Mouse (Mus musculus): ENCODE results near the gene Sdcbp2. TPM values are rescaled to one million over a fixed set of nuclear protein-coding genes. Genes with fewer than 3 reads are reported as not detected.
A peak's percentile ranks its signal among the peaks of the same experiment; 100 is the strongest.

Gene Sdcbp2
- polyA plus RNA-seq, 1 experiment from 2014 or later: 2.0 TPM

GRCm38 (mm10) chr2:151542323-151543062 is 29.9 kb upstream of the Sdcbp2 start, which contains the start of gene Fkbp1a:
Gene Fkbp1a (plus strand): TSS chr2:151542483.
- peak within 1 kb of the TSS; percentile 73 for H3K4me2 ChIP-seq
- no peaks in the 10 kb centered on the region for H3K9me3 ChIP-seq (replicated peaks)
- H3K36me3 ChIP-seq: peaks cover 24% of the 10 kb centered on the region
- peak; percentile 94 for ATAC-seq (replicated peaks; ENCODE audit: insufficient number of reproducible peaks, insufficient read depth, low FRiP score, low read depth)
- under 1% methylated on average over 82 of the region's 93 CpGs for WGBS
- H3K4me1 ChIP-seq (replicated peaks): peaks cover 40% of the 10 kb centered on the region
- no peaks in the 10 kb centered on the region for H3K27me3 ChIP-seq
- peak within 1 kb of the TSS; percentile 91 for H3K27ac ChIP-seq
- peak within 1 kb of the TSS; percentile 81 for H3K9ac ChIP-seq
- peak within 1 kb of the TSS; percentile 77 for H3K4me3 ChIP-seq

- H3K9me3 ChIP-seq (replicated peaks): no peaks in the 10 kb centered on the region
- H3K36me3 ChIP-seq: peaks cover 31% of the 10 kb centered on the region
- peak overlapping the region; percentile 77 for H3K4me3 ChIP-seq
- peak; percentile 27; the same call in 1 of the 2 replicates for ATAC-seq (replicated peaks; ENCODE audit: insufficient number of reproducible peaks, insufficient read depth, low FRiP score, low read depth)
- no peaks in the 10 kb centered on the region for H3K27me3 ChIP-seq
- WGBS: under 1% methylated on average over 21 of the region's 21 CpGs
- H3K4me2 ChIP-seq: peak overlapping the region; percentile 73
- peak overlapping the region; percentile 91 for H3K27ac ChIP-seq
- H3K9ac ChIP-seq: peak overlapping the region; percentile 81
- H3K4me1 ChIP-seq (replicated peaks): peaks cover 45% of the 10 kb centered on the region
Measured at GRCm38 (mm10) chr2:151543063-151543895, 29.1 kb upstream of the Sdcbp2 start.

GRCm38 (mm10) chr2:151544673-151545072 is 27.7 kb upstream of the Sdcbp2 start:
- H3K4me2 ChIP-seq: peak overlapping the region; percentile 73
- no peaks in the 10 kb centered on the region for H3K9me3 ChIP-seq (replicated peaks)
- H3K4me3 ChIP-seq: peak overlapping the region; percentile 77
- H3K27me3 ChIP-seq: no peaks in the 10 kb centered on the region
- H3K27ac ChIP-seq: peak overlapping the region; percentile 91; the same call in 1 of the 2 replicates
- 35% methylated on average over 6 of the region's 6 CpGs for WGBS
- peaks cover 38% of the 10 kb centered on the region for H3K36me3 ChIP-seq
- ATAC-seq (replicated peaks; ENCODE audit: insufficient number of reproducible peaks, insufficient read depth, low FRiP score, low read depth): no peak
- no peak overlapping the region for H3K9ac ChIP-seq
- H3K4me1 ChIP-seq (replicated peaks): peaks cover 57% of the 10 kb centered on the region

GRCm38 (mm10) chr2:151546571-151546970 is 25.9 kb upstream of the Sdcbp2 start:
- Histone ChIP-seq H3K4me1 (replicated peaks) (peaks cover 69% of the 10 kb centered on the region), H3K4me2 (0 out of 2 replicates have a peak overlapping the region, but pooled peaks have one; percentile 73), H3K36me3 (peaks cover 42% of the 10 kb centered on the region), H3K4me3 (no peak overlapping the region), H3K27me3 (no peaks in the 10 kb centered on the region), H3K9ac (no peak overlapping the region), H3K27ac (no peak overlapping the region), H3K9me3 (replicated peaks) (no peaks in the 10 kb centered on the region)
- WGBS: 78% methylated on average over 4 of the region's 4 CpGs
- no peak for ATAC-seq (replicated peaks; ENCODE audit: insufficient number of reproducible peaks, insufficient read depth, low FRiP score, low read depth)

GRCm38 (mm10) chr2:151549615-151550121 is 22.8 kb upstream of the Sdcbp2 start:
- 68% methylated on average over 3 of the region's 3 CpGs for WGBS
- Histone ChIP-seq H3K4me1 (replicated peaks) (peaks cover 53% of the 10 kb centered on the region), H3K9me3 (replicated peaks) (no peaks in the 10 kb centered on the region), H3K27ac (no peak overlapping the region), H3K36me3 (peaks cover 64% of the 10 kb centered on the region), H3K4me2 (no peak overlapping the region), H3K9ac (no peak overlapping the region), H3K4me3 (no peak overlapping the region), H3K27me3 (no peaks in the 10 kb centered on the region)
- ATAC-seq (replicated peaks; ENCODE audit: insufficient number of reproducible peaks, insufficient read depth, low FRiP score, low read depth): no peak

GRCm38 (mm10) chr2:151562930-151563921 is 9.2 kb upstream of the Sdcbp2 start:
- H3K9me3 ChIP-seq (replicated peaks): no peaks in the 10 kb centered on the region
- H3K27ac ChIP-seq: no peak overlapping the region
- H3K9ac ChIP-seq: no peak overlapping the region
- H3K4me3 ChIP-seq: no peak overlapping the region
- H3K4me1 ChIP-seq (replicated peaks): no peaks in the 10 kb centered on the region
- no peaks in the 10 kb centered on the region for H3K27me3 ChIP-seq
- 73% methylated on average over 7 of the region's 7 CpGs for WGBS
- H3K4me2 ChIP-seq: no peak overlapping the region
- no peak for ATAC-seq (replicated peaks; ENCODE audit: insufficient number of reproducible peaks, insufficient read depth, low FRiP score, low read depth)
- peaks cover 51% of the 10 kb centered on the region for H3K36me3 ChIP-seq

- Histone ChIP-seq H3K9me3 (replicated peaks) (no peaks in the 10 kb centered on the region), H3K27me3 (no peaks in the 10 kb centered on the region), H3K36me3 (peaks cover 44% of the 10 kb centered on the region), H3K4me3 (no peak overlapping the region), H3K4me2 (no peak overlapping the region), H3K27ac (no peak overlapping the region), H3K9ac (no peak overlapping the region), H3K4me1 (replicated peaks) (no peaks in the 10 kb centered on the region)
- ATAC-seq (replicated peaks; ENCODE audit: insufficient number of reproducible peaks, insufficient read depth, low FRiP score, low read depth): no peak
- 69% methylated on average over 1 of the region's 1 CpGs for WGBS
Measured at GRCm38 (mm10) chr2:151564006-151564405, 8.4 kb upstream of the Sdcbp2 start.

- H3K27ac ChIP-seq: no peak overlapping the region
- no peaks in the 10 kb centered on the region for H3K9me3 ChIP-seq (replicated peaks)
- H3K4me1 ChIP-seq (replicated peaks): no peaks in the 10 kb centered on the region
- H3K4me3 ChIP-seq: no peak overlapping the region
- no peak overlapping the region for H3K4me2 ChIP-seq
- ATAC-seq (replicated peaks; ENCODE audit: insufficient number of reproducible peaks, insufficient read depth, low FRiP score, low read depth): no peak
- WGBS: 39% methylated on average over 3 of the region's 3 CpGs
- H3K9ac ChIP-seq: no peak overlapping the region
- peaks cover 34% of the 10 kb centered on the region for H3K36me3 ChIP-seq
- H3K27me3 ChIP-seq: no peaks in the 10 kb centered on the region
Measured at GRCm38 (mm10) chr2:151564986-151565385, 7.4 kb upstream of the Sdcbp2 start.

- Histone ChIP-seq H3K4me2 (no peak overlapping the region), H3K27me3 (no peaks in the 10 kb centered on the region), H3K4me3 (no peak overlapping the region), H3K9ac (no peak overlapping the region), H3K27ac (no peak overlapping the region), H3K9me3 (replicated peaks) (no peaks in the 10 kb centered on the region), H3K36me3 (peaks cover 17% of the 10 kb centered on the region), H3K4me1 (replicated peaks) (no peaks in the 10 kb centered on the region)
- no peak for ATAC-seq (replicated peaks; ENCODE audit: insufficient number of reproducible peaks, insufficient read depth, low FRiP score, low read depth)
- WGBS: 63% methylated on average over 6 of the region's 6 CpGs
Measured at GRCm38 (mm10) chr2:151566856-151567255, 5.6 kb upstream of the Sdcbp2 start.

GRCm38 (mm10) chr2:151569452-151569851 is 3.0 kb upstream of the Sdcbp2 start:
- no peak overlapping the region for H3K27ac ChIP-seq
- H3K4me2 ChIP-seq: no peak overlapping the region
- no peak for ATAC-seq (replicated peaks; ENCODE audit: insufficient number of reproducible peaks, insufficient read depth, low FRiP score, low read depth)
- 77% methylated on average over 2 of the region's 2 CpGs for WGBS
- H3K9ac ChIP-seq: no peak overlapping the region
- H3K4me3 ChIP-seq: no peak overlapping the region
- no peaks in the 10 kb centered on the region for H3K4me1 ChIP-seq (replicated peaks)
- 0 out of 2 replicates have a peak, but pooled peaks cover 3% of the 10 kb centered on the region for H3K27me3 ChIP-seq
- H3K9me3 ChIP-seq (replicated peaks): no peaks in the 10 kb centered on the region
- H3K36me3 ChIP-seq: no peaks in the 10 kb centered on the region; the same call in 1 of the 2 replicates

Measured in heart, embryonic 15.5 days (tissue).